Mouse (Mus musculus) neural tube, embryonic 11.5 days (tissue): Measurements from ENCODE around the gene Prrt2. TPM values are rescaled to one million over a fixed set of nuclear protein-coding genes. Genes with fewer than 3 reads are reported as not detected.

Source experiments
- ATAC-seq: fragments of 200-750 bp; cut with Nextera tagmentation; 2 replicates; pipeline ENCODE4 v1.8.0; 2017; ENCODE audit warnings: moderate number of reproducible peaks, mild to moderate bottlenecking, moderate TSS enrichment, moderate library complexity; ENCODE audit not compliant: insufficient read depth, low FRiP score, low TSS enrichment
- DNase-seq: peaks from one replicate; pipeline ENCODE4 v3.0.0-alpha.2; 2015; ENCODE audit warnings: low spot score
- H3K27ac ChIP-seq: fragments of 300-500 bp; sonication (generic); 2 replicates; pipeline ENCODE4 v1.5.1; 2014; ENCODE audit warnings: low read depth, mild to moderate bottlenecking, low read length
- H3K27me3 ChIP-seq: fragments of 300-500 bp; sonication (generic); 2 replicates; pipeline ENCODE4 v1.6.1; 2014; ENCODE audit warnings: mild to moderate bottlenecking, low read length, mixed read lengths; ENCODE audit not compliant: control insufficient read depth, insufficient read depth
- H3K36me3 ChIP-seq: fragments of 300-500 bp; sonication (generic); 2 replicates; pipeline ENCODE4 v1.6.1; 2014; ENCODE audit warnings: mild to moderate bottlenecking, low read length, moderate library complexity, mixed read lengths; ENCODE audit not compliant: control insufficient read depth, insufficient read depth
- H3K4me1 ChIP-seq: fragments of 300-500 bp; sonication (generic); 2 replicates; pipeline ENCODE4 v1.6.1; 2014; ENCODE audit warnings: low read length, mixed read lengths; ENCODE audit not compliant: control insufficient read depth, insufficient read depth
- H3K4me2 ChIP-seq: fragments of 300-500 bp; sonication (generic); 2 replicates; pipeline ENCODE4 v1.6.1; 2014; ENCODE audit warnings: low read depth, mild to moderate bottlenecking, moderate library complexity
- H3K4me3 ChIP-seq: fragments of 300-500 bp; sonication (generic); 2 replicates; pipeline ENCODE4 v1.5.1; 2014; ENCODE audit warnings: low read depth, low read length
- H3K9ac ChIP-seq: fragments of 300-500 bp; sonication (generic); 2 replicates; pipeline ENCODE4 v1.6.1; 2014; ENCODE audit warnings: mild to moderate bottlenecking, low read length
- H3K9me3 ChIP-seq: fragments of 300-500 bp; sonication (generic); 2 replicates; pipeline ENCODE4 v1.6.1; 2016; ENCODE audit warnings: low read length; ENCODE audit not compliant: control insufficient read depth
- WGBS: fragments of 180-500 bp; shearing (Covaris S2); extraction: QIAGEN DNeasy Blood & Tissue Kit; methylation state at CpG from one replicate; pipeline ENCODE4 v1.1.7; 2014; 5-methylcytosine and 5-hydroxymethylcytosine counted together
- polyA plus RNA-seq: library from polyadenylated mRNA; unstranded; fragments of >200 nt; fragmentation: Nextera tagmentation; extraction: Ambion mirVana; gene quantifications from 2 replicates; pipeline ENCODE4 v1.2.1, GENCODE M21; 2014

Prrt2 gene
- polyA plus RNA-seq, 1 experiment from 2014 or later, result 6.9 TPM

DNA sequence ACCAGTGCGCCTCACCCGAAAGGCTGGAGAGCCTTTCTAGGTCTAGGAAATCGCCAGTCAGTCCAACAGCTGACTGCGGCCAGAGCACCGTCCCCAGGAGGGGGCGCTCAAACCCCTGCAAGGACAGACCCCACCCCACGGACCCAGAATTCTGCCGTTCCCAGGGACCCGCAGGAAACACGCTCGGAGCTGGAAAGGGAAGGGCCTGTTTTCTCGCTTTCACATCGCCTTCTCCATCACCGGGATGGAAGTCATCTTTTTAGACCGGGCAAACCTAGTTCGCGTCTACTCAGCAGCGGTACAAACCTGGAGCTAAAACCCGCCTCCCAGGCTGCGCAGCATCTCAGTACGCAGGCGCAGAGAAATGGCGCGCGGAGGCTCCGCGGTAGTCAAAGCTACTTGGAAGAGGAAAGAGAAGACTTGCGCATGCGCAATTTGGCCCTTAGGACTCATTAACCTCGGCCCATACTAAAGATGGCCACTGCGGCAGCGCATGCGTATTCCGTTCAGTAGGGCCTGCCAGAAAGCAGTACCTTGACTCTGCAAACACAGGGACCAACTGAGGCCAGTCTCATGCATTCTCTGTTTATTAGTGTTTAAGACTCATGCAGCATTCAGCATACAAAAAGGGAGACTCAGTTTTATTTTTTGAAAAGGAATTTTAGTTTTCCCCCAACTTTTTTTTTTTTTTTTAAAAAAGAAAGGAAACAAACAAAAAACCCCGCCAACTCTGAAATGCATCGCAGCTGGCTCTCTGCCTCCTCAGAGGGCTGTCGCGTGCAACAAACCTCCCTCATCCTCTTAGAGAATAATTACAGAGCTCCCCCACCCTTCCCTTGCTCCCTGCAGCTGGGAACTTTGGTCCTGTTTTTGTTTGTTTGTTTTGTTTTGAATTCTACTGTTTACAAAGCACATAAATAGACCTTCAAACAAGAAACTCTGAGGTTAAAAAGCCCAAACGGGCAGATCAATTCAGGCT, 3.8 kb downstream of the Prrt2 start, which contains the start of gene Pagr1a:
Pagr1a (minus strand) TSS at position 382 of the 979 bp plus-strand sequence.
- H3K4me2 ChIP-seq, result peak within 1 kb of the TSS; percentile 92
- peak within 1 kb of the TSS; percentile 91 for H3K9ac ChIP-seq
- H3K27me3 ChIP-seq, result no peaks in the 10 kb centered on the region
- H3K27ac ChIP-seq, result peak within 1 kb of the TSS; percentile 91
- H3K4me3 ChIP-seq, result peak within 1 kb of the TSS; percentile 76
- peak; percentile 78 for ATAC-seq
- H3K36me3 ChIP-seq, result peaks cover 8% of the 10 kb centered on the region
- peaks cover 25% of the 10 kb centered on the region for H3K4me1 ChIP-seq
- peak; percentile 99 for DNase-seq
- 5% methylated on average over 39 of the region's 39 CpGs for WGBS
- no peaks in the 10 kb centered on the region for H3K9me3 ChIP-seq

- 1% methylated on average over 22 of the region's 22 CpGs for WGBS
- ATAC-seq (peak; percentile 45), DNase-seq (no peak)
- H3K9ac ChIP-seq, result peak overlapping the region; percentile 91
- peak overlapping the region; percentile 76 for H3K4me3 ChIP-seq
- H3K27ac ChIP-seq, result peak overlapping the region; percentile 91
- H3K4me2 ChIP-seq, result peak overlapping the region; percentile 92
- H3K27me3 ChIP-seq, result no peaks in the 10 kb centered on the region
- H3K36me3 ChIP-seq, result peaks cover 8% of the 10 kb centered on the region
- H3K9me3 ChIP-seq, result no peaks in the 10 kb centered on the region
- H3K4me1 ChIP-seq, result peaks cover 21% of the 10 kb centered on the region
Observed at GRCm38 (mm10) chr7:127016486-127016938, 4.5 kb downstream of the Prrt2 start.

DNA sequence TGATC, 4.7 kb downstream of the Prrt2 start, which contains the start of gene Pagr1b:
Pagr1b (minus strand) TSS at position 4 of the 5 bp plus-strand sequence.
- peak within 1 kb of the TSS; percentile 91 for H3K27ac ChIP-seq
- H3K4me1 ChIP-seq, result peaks cover 20% of the 10 kb centered on the region
- peak within 1 kb of the TSS; percentile 91 for H3K9ac ChIP-seq
- H3K4me2 ChIP-seq, result peak within 1 kb of the TSS; percentile 92
- ATAC-seq (no peak), DNase-seq (no peak)
- no peaks in the 10 kb centered on the region for H3K9me3 ChIP-seq
- H3K27me3 ChIP-seq, result no peaks in the 10 kb centered on the region
- H3K36me3 ChIP-seq, result peaks cover 8% of the 10 kb centered on the region
- peak within 1 kb of the TSS; percentile 76 for H3K4me3 ChIP-seq

DNA sequence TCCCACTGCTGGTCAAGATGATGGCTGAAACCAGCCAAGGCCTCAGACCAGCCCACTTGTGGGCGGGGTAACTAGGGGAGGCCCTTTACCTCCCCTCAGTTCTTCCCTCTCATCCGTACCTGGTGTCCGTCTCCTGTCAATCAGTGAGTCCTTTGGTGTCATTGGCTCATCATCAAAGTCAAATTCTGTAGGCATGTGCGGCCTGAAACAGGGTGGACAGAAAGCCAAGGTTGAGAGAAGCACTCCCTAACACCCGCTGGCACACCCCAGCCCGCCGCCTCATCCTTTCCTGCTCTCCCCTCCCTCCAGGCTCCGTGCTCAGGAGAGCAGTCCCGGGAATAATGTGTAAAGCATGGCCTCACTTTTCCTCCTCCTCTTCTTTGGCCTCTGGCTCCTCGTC, 4.9 kb downstream of the Prrt2 start:
- Histone ChIP-seq H3K4me2 (peak overlapping the region; percentile 92), H3K9me3 (no peaks in the 10 kb centered on the region), H3K27me3 (no peaks in the 10 kb centered on the region), H3K27ac (peak overlapping the region; percentile 91), H3K4me3 (peak overlapping the region; percentile 76), H3K36me3 (peaks cover 8% of the 10 kb centered on the region), H3K9ac (peak overlapping the region; percentile 91), H3K4me1 (peaks cover 20% of the 10 kb centered on the region)
- 2% methylated on average over 10 of the region's 10 CpGs for WGBS
- ATAC-seq (peak; percentile 14; the same call in 1 of the 2 replicates), DNase-seq (no peak)

- no peak overlapping the region for H3K27ac ChIP-seq
- DNase-seq (no peak), ATAC-seq (no peak)
- no peaks in the 10 kb centered on the region for H3K27me3 ChIP-seq
- peak overlapping the region; percentile 92 for H3K4me2 ChIP-seq
- H3K36me3 ChIP-seq, result peaks cover 8% of the 10 kb centered on the region
- peak overlapping the region; percentile 76; the same call in 1 of the 2 replicates for H3K4me3 ChIP-seq
- H3K9me3 ChIP-seq, result no peaks in the 10 kb centered on the region
- peaks cover 16% of the 10 kb centered on the region for H3K4me1 ChIP-seq
- H3K9ac ChIP-seq, result no peak overlapping the region
- WGBS, result 97% methylated on average over 12 of the region's 12 CpGs
Observed at GRCm38 (mm10) chr7:127014993-127015392, 6.0 kb downstream of the Prrt2 start.

- Histone ChIP-seq H3K4me2 (peak within 1 kb of the TSS; percentile 92), H3K4me1 (peaks cover 16% of the 10 kb centered on the region), H3K36me3 (peaks cover 8% of the 10 kb centered on the region), H3K9me3 (no peaks in the 10 kb centered on the region), H3K4me3 (peak within 1 kb of the TSS; percentile 76), H3K27me3 (no peaks in the 10 kb centered on the region), H3K27ac (no peak within 1 kb of the TSS), H3K9ac (0 out of 2 replicates have a peak within 1 kb of the TSS, but pooled peaks have one; percentile 27)
- DNase-seq, result no peak
- ATAC-seq, result no peak
- WGBS, result 71% methylated on average over 11 of the region's 11 CpGs
Observed at GRCm38 (mm10) chr7:127014320-127014719, 6.7 kb downstream of the Prrt2 start, which contains the start of gene Mvp. Mvp (minus strand) TSS chr7:127014621.

- WGBS, result 92% methylated on average over 6 of the region's 6 CpGs
- Histone ChIP-seq H3K27me3 (no peaks in the 10 kb centered on the region), H3K36me3 (peaks cover 8% of the 10 kb centered on the region), H3K4me3 (no peak overlapping the region), H3K4me1 (peaks cover 16% of the 10 kb centered on the region), H3K9me3 (no peaks in the 10 kb centered on the region), H3K9ac (no peak overlapping the region), H3K4me2 (no peak overlapping the region), H3K27ac (no peak overlapping the region)
- ATAC-seq, result no peak
- DNase-seq, result no peak
Observed at GRCm38 (mm10) chr7:127013385-127013784, 7.6 kb downstream of the Prrt2 start.

- no peaks in the 10 kb centered on the region for H3K27me3 ChIP-seq
- 97% methylated on average over 10 of the region's 10 CpGs for WGBS
- DNase-seq, result no peak
- no peak overlapping the region for H3K4me3 ChIP-seq
- no peak for ATAC-seq
- H3K36me3 ChIP-seq, result peaks cover 8% of the 10 kb centered on the region
- H3K9me3 ChIP-seq, result no peaks in the 10 kb centered on the region
- H3K27ac ChIP-seq, result no peak overlapping the region
- H3K4me1 ChIP-seq, result peaks cover 16% of the 10 kb centered on the region
- H3K4me2 ChIP-seq, result no peak overlapping the region
- no peak overlapping the region for H3K9ac ChIP-seq
Observed at GRCm38 (mm10) chr7:127012845-127013244, 8.2 kb downstream of the Prrt2 start.

GRCm38 (mm10) chr7:127012374-127012773, 8.6 kb downstream of the Prrt2 start:
- peaks cover 16% of the 10 kb centered on the region for H3K4me1 ChIP-seq
- H3K9me3 ChIP-seq, result no peaks in the 10 kb centered on the region
- ATAC-seq (no peak), DNase-seq (no peak)
- WGBS, result 93% methylated on average over 6 of the region's 6 CpGs
- no peak overlapping the region for H3K4me2 ChIP-seq
- H3K27me3 ChIP-seq, result no peaks in the 10 kb centered on the region
- H3K4me3 ChIP-seq, result no peak overlapping the region
- peaks cover 8% of the 10 kb centered on the region for H3K36me3 ChIP-seq
- H3K9ac ChIP-seq, result no peak overlapping the region
- H3K27ac ChIP-seq, result no peak overlapping the region
